ENCODE assay signal across 8 mouse cellular contexts in the genomic region with DNA sequence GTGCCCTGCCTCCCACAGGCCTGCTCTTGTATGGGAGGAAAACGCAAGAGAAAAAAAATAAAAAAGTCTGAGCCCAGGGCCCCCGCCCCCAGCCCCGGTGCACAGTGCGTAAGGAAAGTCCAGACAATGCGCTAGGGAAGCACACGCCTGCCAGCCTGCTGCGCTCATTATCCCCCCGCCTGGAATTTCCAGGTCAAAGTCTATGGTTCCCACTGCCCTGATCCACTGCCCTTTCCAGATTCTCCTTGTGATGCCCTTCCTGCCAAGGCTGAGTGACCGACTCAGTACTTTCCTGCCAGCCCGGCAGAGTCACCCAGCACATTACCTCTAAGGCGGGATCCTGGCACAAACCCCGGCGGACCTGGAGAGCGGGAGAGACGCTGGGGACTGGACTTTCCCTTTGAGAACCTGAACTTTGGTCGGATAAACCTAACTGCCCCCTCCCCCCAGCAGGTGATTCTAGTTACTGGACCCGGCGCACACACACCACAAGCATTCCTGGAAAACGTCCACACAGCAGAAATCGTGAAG. TPM values are rescaled to one million over a fixed set of nuclear protein-coding genes. Genes with fewer than 3 reads are reported as not detected.
DNase-seq lines count a peak whose midpoint lies in the region; ATAC-seq and TF ChIP-seq lines count a peak whose summit lies in the region.

No protein-coding gene starts in this region.

- no peaks in the 10 kb centered on the region for H3K36me3 ChIP-seq in ES-E14 (ENCODE audit: control insufficient read depth, insufficient read depth, low read length, poor library complexity, severe bottlenecking)
- H3K36me3 ChIP-seq in heart, embryonic 13.5 days = peaks cover 9% of the 10 kb centered on the region

- H3K9ac ChIP-seq in ES-E14 (ENCODE audit: insufficient read depth, low read depth, low read length, poor library complexity, severe bottlenecking) = no peak overlapping the region
- H3K9ac ChIP-seq in heart, embryonic 13.5 days = peak overlapping the region; percentile 24

- in situ Hi-C loops in ES-E14 (cut with MboI; ENCODE audit: low sequenced_read_pairs in 2 of 2, unreplicated experiment in 2 of 2) = no loop called here

- ATAC-seq in heart, embryonic 13.5 days (ENCODE audit: extremely low read depth, insufficient number of reproducible peaks, low FRiP score, low TSS enrichment) = no peak
- ATAC-seq in erythroid progenitor cell, adult 5-6 weeks (replicated peaks; ENCODE audit: low FRiP score, poor library complexity, severe bottlenecking) = no peak

- H3K4me1 ChIP-seq in ES-E14 (ENCODE audit: control insufficient read depth in 2 of 2, insufficient read depth in 2 of 2, low read length in 2 of 2, poor library complexity in 1 of 2) = no peaks in the 10 kb centered on the region; a peak in 1 of 4 replicates
- H3K4me1 ChIP-seq in brown adipose tissue, adult 24 weeks (ENCODE audit: control insufficient read depth, insufficient read depth, insufficient read length, low read length) = peaks cover 76% of the 10 kb centered on the region
- peaks cover 93% of the 10 kb centered on the region for H3K4me1 ChIP-seq in heart, embryonic 13.5 days

- peak overlapping the region; percentile 40 for H3K4me2 ChIP-seq in heart, embryonic 13.5 days

- H3K4me3 ChIP-seq in ES-E14 (ENCODE audit: insufficient read depth in 1 of 2, low read depth in 1 of 2, low read length in 2 of 2, poor library complexity in 1 of 2, severe bottlenecking in 1 of 2) = peak overlapping the region; percentile 44 to 56; a peak in 3 of 4 replicates
- H3K4me3 ChIP-seq in brown adipose tissue, adult 24 weeks (ENCODE audit: insufficient read depth, low read depth, low read length) = peak overlapping the region; percentile 9
- no peak overlapping the region for H3K4me3 ChIP-seq in heart, embryonic 13.5 days

- no peak for DNase-seq in ES-E14 (ENCODE audit: low read depth, low spot score)
- DNase-seq in kidney, postnatal 25 days = peak; percentile 91 to 95
- peak; percentile 83 for DNase-seq in retina, embryonic 14.5 days (ENCODE audit: low spot score)
- no peak for DNase-seq in T-cell, adult 2 months (ENCODE audit: low spot score)
- no peak for DNase-seq in ovary, postnatal 14 days (ENCODE audit: low spot score)

- H3K27ac ChIP-seq in ES-E14 (ENCODE audit: insufficient read depth, low read depth, low read length, poor library complexity, severe bottlenecking) = no peak overlapping the region
- peak overlapping the region; percentile 96 for H3K27ac ChIP-seq in brown adipose tissue, adult 24 weeks (replicated peaks; ENCODE audit: low read depth, low read length)
- H3K27ac ChIP-seq in heart, embryonic 13.5 days (replicated peaks) = peak overlapping the region; percentile 62

- H3K9me3 ChIP-seq in ES-E14 (ENCODE audit: control insufficient read depth, insufficient read depth, low read depth, low read length) = no peaks in the 10 kb centered on the region
- H3K9me3 ChIP-seq in heart, embryonic 13.5 days = no peaks in the 10 kb centered on the region

- WGBS in heart, embryonic 13.5 days = 50% methylated on average over 20 of the region's 20 CpGs

- no peaks in the 10 kb centered on the region for H3K27me3 ChIP-seq in heart, embryonic 13.5 days (replicated peaks)

TF ChIP-seq in ES-E14, 5 proteins besides CTCF, POLR2A, EP300 and RAD21:
- no peak for TF ChIP-seq HCFC1 (IDR thresholded peaks at IDR 0.05; ENCODE audit: borderline replicate concordance, insufficient read depth, low read length)
- TF ChIP-seq ZNF384 (IDR thresholded peaks at IDR 0.05; ENCODE audit: low read depth, low read length) = peak; percentile 93
- 0 out of 2 replicates have a peak, but pooled peaks have one; percentile 20 for TF ChIP-seq MAFK (IDR thresholded peaks at IDR 0.05; ENCODE audit: insufficient read depth, low read depth, low read length)

RNA-seq across cellular contexts. Expression of a gene that starts 33.2 kb away (rescaled TPM):
- 40.7 and 102 TPM in 2 replicates for total RNA-seq in ES-E14 (2012; rRNA removed)
- polyA plus RNA-seq in brown adipose tissue, adult 24 weeks (2012; ENCODE audit: insufficient read depth, insufficient read length, missing spikeins) = 51.1 and 77.2 TPM in 2 replicates
- polyA plus RNA-seq in heart, embryonic 13.5 days (2015; fragmentation: Nextera tagmentation; extraction: Ambion mirVana) = 66.9 and 71.5 TPM in 2 replicates
- not detected in 2 replicates for total RNA-seq in erythroid progenitor cell, adult 5-6 weeks (2015; ENCODE audit: low replicate concordance)
- 0.23 and 0.39 TPM in 2 replicates for total RNA-seq in erythroid progenitor cell, adult 5-6 weeks (2017; ENCODE audit: low replicate concordance)

RNA-seq across cellular contexts. Expression of a gene that starts 33.3 kb away (rescaled TPM):
- total RNA-seq in ES-E14 (2012; rRNA removed) = 85.7 and 198 TPM in 2 replicates
- 142 and 186 TPM in 2 replicates for polyA plus RNA-seq in brown adipose tissue, adult 24 weeks (2012; ENCODE audit: insufficient read depth, insufficient read length, missing spikeins)
- 164 TPM in 2 replicates for polyA plus RNA-seq in heart, embryonic 13.5 days (2015; fragmentation: Nextera tagmentation; extraction: Ambion mirVana)
- 1.1 TPM in 1 of 2 replicates, not detected in the other for total RNA-seq in erythroid progenitor cell, adult 5-6 weeks (2015; ENCODE audit: low replicate concordance)
- total RNA-seq in erythroid progenitor cell, adult 5-6 weeks (2017; ENCODE audit: low replicate concordance) = 0.39 TPM in 1 of 2 replicates, not detected in the other

Comparison
In these comparisons a context has a peak if more than half of its experiments do, and no peak if none do; other contexts are left out.
1. DNase-seq: peak in kidney, postnatal 25 days (2 of 2) and retina, embryonic 14.5 days (single experiment); none in ES-E14 (single experiment), T-cell, adult 2 months (single experiment) and ovary, postnatal 14 days (single experiment).
2. RNA of a gene that starts 33.2 kb away (total RNA-seq): 40.7 to 102 TPM in ES-E14; 0.23 to 0.39 TPM in erythroid progenitor cell, adult 5-6 weeks; every median in the first group is over 10 times any median in the second.
3. RNA of a gene that starts 33.3 kb away (total RNA-seq): 85.7 to 198 TPM in ES-E14; 0.39 to 1.1 TPM in erythroid progenitor cell, adult 5-6 weeks; every median in the first group is over 10 times any median in the second.